Mouse (Mus musculus) forebrain, embryonic 11.5 days (tissue): ENCODE results near the gene Bud23. TPM values are rescaled to one million over a fixed set of nuclear protein-coding genes. Genes with fewer than 3 reads are reported as not detected.

Experiments
- ATAC-seq: fragments of 200-750 bp; cut with Nextera tagmentation; replicated peaks from 2 replicates; pipeline ENCODE4 v1.8.0; 2017; ENCODE audit warnings: moderate TSS enrichment; ENCODE audit not compliant: low FRiP score
- DNase-seq: peaks from one replicate; pipeline ENCODE4 v3.0.0-alpha.2; 2017; ENCODE audit warnings: low spot score
- H3K27ac ChIP-seq: fragments of 300-500 bp; sonication (generic); 2 replicates; pipeline ENCODE4 v1.5.1; 2014; ENCODE audit warnings: low read depth, low read length
- H3K27me3 ChIP-seq: fragments of 300-500 bp; sonication (generic); 2 replicates; pipeline ENCODE4 v1.6.1; 2014; ENCODE audit warnings: mild to moderate bottlenecking, low read length, mixed read lengths; ENCODE audit not compliant: control insufficient read depth, insufficient read depth
- H3K36me3 ChIP-seq: fragments of 300-500 bp; sonication (generic); 2 replicates; pipeline ENCODE4 v1.6.1; 2014; ENCODE audit warnings: mild to moderate bottlenecking, low read length, moderate library complexity, mixed read lengths; ENCODE audit not compliant: control insufficient read depth, insufficient read depth
- H3K4me1 ChIP-seq: fragments of 300-500 bp; sonication (generic); replicated peaks from 2 replicates; pipeline ENCODE4 v1.6.1; 2014; ENCODE audit warnings: low read length, mixed read lengths; ENCODE audit not compliant: control insufficient read depth, insufficient read depth
- H3K4me2 ChIP-seq: fragments of 300-500 bp; sonication (generic); 2 replicates; pipeline ENCODE4 v1.6.1; 2014; ENCODE audit warnings: low read depth, mild to moderate bottlenecking, low read length, moderate library complexity, mixed read lengths; ENCODE audit not compliant: severe bottlenecking
- H3K4me3 ChIP-seq: fragments of 300-500 bp; sonication (generic); 2 replicates; pipeline ENCODE4 v1.5.1; 2014; ENCODE audit warnings: low read depth, low read length
- H3K9ac ChIP-seq: fragments of 300-500 bp; sonication (generic); 2 replicates; pipeline ENCODE4 v1.6.1; 2014; ENCODE audit warnings: low read length
- H3K9me3 ChIP-seq: fragments of 300-500 bp; sonication (generic); 2 replicates; pipeline ENCODE4 v1.6.1; 2016; ENCODE audit warnings: low read length, mixed read lengths; ENCODE audit not compliant: control insufficient read depth
- WGBS: fragments of 180-500 bp; shearing (Covaris S2); extraction: QIAGEN DNeasy Blood & Tissue Kit; methylation state at CpG from one replicate; pipeline ENCODE4 v1.1.7; 2014; 5-methylcytosine and 5-hydroxymethylcytosine counted together
- polyA plus RNA-seq: library from polyadenylated mRNA; unstranded; fragments of >200 nt; fragmentation: Nextera tagmentation; extraction: Ambion mirVana; gene quantifications from 2 replicates; pipeline ENCODE4 v1.2.1, GENCODE M21; 2014

The Bud23 gene
- polyA plus RNA-seq, 1 experiment from 2014 or later = 142 TPM

DNA sequence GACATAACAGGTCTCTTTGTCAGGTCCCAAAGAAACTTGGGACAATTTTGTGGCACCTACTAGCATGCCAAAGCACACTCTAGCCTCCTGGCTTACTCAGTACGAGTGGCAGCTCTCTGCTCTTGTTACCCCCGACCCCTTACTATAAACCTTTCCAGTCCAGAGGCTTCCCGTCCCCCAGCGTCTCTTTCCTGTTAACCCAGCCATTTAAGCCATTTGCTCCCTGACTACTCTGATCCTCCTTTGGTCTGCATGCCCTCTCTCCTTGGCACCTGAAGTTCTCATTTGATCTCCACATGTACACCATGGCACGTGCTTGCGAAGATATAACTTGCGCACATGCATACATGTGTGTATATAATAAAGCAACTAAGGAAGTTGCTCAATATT, 54.4 kb downstream of the Bud23 start:
- H3K36me3 ChIP-seq = no peaks in the 10 kb centered on the region
- DNase-seq (no peak), ATAC-seq (no peak)
- peak overlapping the region; percentile 57 for H3K4me3 ChIP-seq
- no peaks in the 10 kb centered on the region for H3K9me3 ChIP-seq
- peak overlapping the region; percentile 75 for H3K4me2 ChIP-seq
- H3K27me3 ChIP-seq = no peaks in the 10 kb centered on the region; the same call in 1 of the 2 replicates
- no peak overlapping the region; the same call in 1 of the 2 replicates for H3K9ac ChIP-seq
- WGBS = 60% methylated on average over 7 of the region's 7 CpGs
- peaks cover 5% of the 10 kb centered on the region; the same call in 1 of the 2 replicates for H3K4me1 ChIP-seq
- H3K27ac ChIP-seq = no peak overlapping the region

- ATAC-seq = peak; percentile 77
- Histone ChIP-seq H3K27me3 (no peaks in the 10 kb centered on the region; the same call in 1 of the 2 replicates), H3K36me3 (no peaks in the 10 kb centered on the region), H3K4me2 (peak overlapping the region; percentile 75), H3K4me1 (peaks cover 5% of the 10 kb centered on the region; the same call in 1 of the 2 replicates), H3K9ac (peak overlapping the region; percentile 63), H3K4me3 (peak overlapping the region; percentile 57), H3K9me3 (no peaks in the 10 kb centered on the region), H3K27ac (peak overlapping the region; percentile 94)
- DNase-seq = peak; percentile 90
- under 1% methylated on average over 37 of the region's 37 CpGs for WGBS
Observed at GRCm38 (mm10) chr5:135009590-135010319, 55.0 kb downstream of the Bud23 start.

GRCm38 (mm10) chr5:135008671-135009589, 55.8 kb downstream of the Bud23 start, which contains the start of gene Abhd11:
Abhd11 (plus strand) TSS chr5:135009152.
- peak within 1 kb of the TSS; percentile 69 for H3K9ac ChIP-seq
- WGBS = under 1% methylated on average over 52 of the region's 52 CpGs
- ATAC-seq = peak; percentile 89

GRCm38 (mm10) chr5:135007802-135008571, 56.8 kb downstream of the Bud23 start:
- H3K4me2 ChIP-seq = peak overlapping the region; percentile 75
- DNase-seq = no peak

More at GRCm38 (mm10) chr5:135008671-135009589, 55.8 kb downstream of the Bud23 start, which contains the start of gene Abhd11:
- Histone ChIP-seq H3K27me3 (no peaks in the 10 kb centered on the region; the same call in 1 of the 2 replicates), H3K36me3 (no peaks in the 10 kb centered on the region), H3K9me3 (no peaks in the 10 kb centered on the region), H3K4me3 (peak within 1 kb of the TSS; percentile 57), H3K27ac (peak within 1 kb of the TSS; percentile 94), H3K4me1 (peaks cover 5% of the 10 kb centered on the region; the same call in 1 of the 2 replicates), H3K4me2 (peak within 1 kb of the TSS; percentile 75)
- DNase-seq = peak; percentile 99

More at GRCm38 (mm10) chr5:135007802-135008571, 56.8 kb downstream of the Bud23 start:
- Histone ChIP-seq H3K4me3 (peak overlapping the region; percentile 57), H3K9ac (peak overlapping the region; percentile 69), H3K4me1 (peaks cover 5% of the 10 kb centered on the region; the same call in 1 of the 2 replicates), H3K9me3 (no peaks in the 10 kb centered on the region), H3K27me3 (no peaks in the 10 kb centered on the region; the same call in 1 of the 2 replicates), H3K27ac (peak overlapping the region; percentile 94), H3K36me3 (no peaks in the 10 kb centered on the region)
- no peak for ATAC-seq
- 29% methylated on average over 16 of the region's 16 CpGs for WGBS

Other genes starting within 250 kb of the Bud23 start
- not detected in 2 replicates for gene Tmem270, start 158.2 kb downstream of the Bud23 start, polyA plus RNA-seq
- 3.6 and 3.8 TPM in 2 replicates for gene Cldn13, start 149.4 kb downstream of the Bud23 start, polyA plus RNA-seq
- gene Mettl27, start 132.6 kb downstream of the Bud23 start, polyA plus RNA-seq = 7.3 and 10.4 TPM in 2 replicates
- gene Cldn4, start 118.0 kb downstream of the Bud23 start, polyA plus RNA-seq = 5.6 and 7.0 TPM in 2 replicates
- gene Cldn3, start 78.7 kb downstream of the Bud23 start, polyA plus RNA-seq = 4.4 and 7.3 TPM in 2 replicates
- 38.9 and 39.1 TPM in 2 replicates for gene Abhd11, start 55.8 kb downstream of the Bud23 start, polyA plus RNA-seq
- 11.2 and 14.9 TPM in 2 replicates for gene Stx1a, start 41.5 kb downstream of the Bud23 start, polyA plus RNA-seq
- 26.2 and 27.1 TPM in 2 replicates for gene Dnajc30, start 757 bp downstream of the Bud23 start, polyA plus RNA-seq
- gene Vps37d, start 13.3 kb upstream of the Bud23 start, polyA plus RNA-seq = 13.3 and 14.2 TPM in 2 replicates
- 2.4 and 3.1 TPM in 2 replicates for gene Mlxipl, start 24.9 kb upstream of the Bud23 start, polyA plus RNA-seq
- gene Tbl2, start 84.7 kb upstream of the Bud23 start, polyA plus RNA-seq = 24.5 and 25.8 TPM in 2 replicates
- gene Bcl7b, start 103.3 kb upstream of the Bud23 start, polyA plus RNA-seq = 43.8 and 46.8 TPM in 2 replicates
- gene Baz1b, start 122.3 kb upstream of the Bud23 start, polyA plus RNA-seq = 76.3 and 83.6 TPM in 2 replicates
- gene Fzd9, start 186.3 kb upstream of the Bud23 start, polyA plus RNA-seq = 19.5 and 19.7 TPM in 2 replicates